Mouse (Mus musculus) megakaryocyte, embryonic 14.5 days (primary cell): ENCODE measurements around the gene Dnah14.

Experiments
- FLI1 ChIP-seq: IDR thresholded peaks from 2 replicates; pipeline ENCODE4 v1.6.1; 2012; ENCODE audit warnings: low read length, inconsistent platforms, mixed read lengths
- GATA1 ChIP-seq: IDR thresholded peaks from 3 replicates; pipeline ENCODE4 v1.6.1; 2012; ENCODE audit warnings: mixed read lengths, low read length, inconsistent platforms, borderline replicate concordance

- no peak for TF ChIP-seq GATA1
- TF ChIP-seq FLI1 = no peak
Measured at GRCm38 (mm10) chr1:181656421-181656820, 80.1 kb downstream of the Dnah14 start.
